Mouse (Mus musculus) stomach, embryonic 15.5 days (tissue): ENCODE results near the gene Cd7. TPM values are rescaled to one million over a fixed set of nuclear protein-coding genes. Genes with fewer than 3 reads are reported as not detected.
A peak's percentile ranks its signal among the peaks of the same experiment; 100 is the strongest.
"Not testable (repeated sequence)": the region's sequence is repeated elsewhere in the genome, so short reads cannot be mapped to it uniquely, and the experiment has no call there.

Experiments used
- ATAC-seq: fragments of 200-750 bp; cut with Nextera tagmentation; 2 replicates; pipeline ENCODE4 v1.8.0; 2017; ENCODE audit warnings: low read depth, moderate number of reproducible peaks, moderate TSS enrichment; ENCODE audit not compliant: insufficient read depth, low FRiP score
- H3K27ac ChIP-seq: fragments of 300-500 bp; sonication (generic); 2 replicates; pipeline ENCODE4 v1.5.1; 2015; ENCODE audit warnings: mild to moderate bottlenecking, inconsistent platforms
- H3K27me3 ChIP-seq: fragments of 300-500 bp; sonication (generic); replicated peaks from 2 replicates; pipeline ENCODE4 v1.6.1; 2015; ENCODE audit warnings: inconsistent platforms
- H3K36me3 ChIP-seq: fragments of 300-500 bp; sonication (generic); 2 replicates; pipeline ENCODE4 v1.6.1; 2015; ENCODE audit warnings: inconsistent platforms
- H3K4me1 ChIP-seq: fragments of 300-500 bp; sonication (generic); 2 replicates; pipeline ENCODE4 v1.6.1; 2015; ENCODE audit warnings: inconsistent platforms
- H3K4me2 ChIP-seq: fragments of 300-500 bp; sonication (generic); 2 replicates; pipeline ENCODE4 v1.6.1; 2015; ENCODE audit warnings: mild to moderate bottlenecking, inconsistent platforms
- H3K4me3 ChIP-seq: fragments of 300-500 bp; sonication (generic); replicated peaks from 2 replicates; pipeline ENCODE4 v1.5.1; 2015; ENCODE audit warnings: inconsistent platforms
- H3K9ac ChIP-seq: fragments of 300-500 bp; sonication (generic); 2 replicates; pipeline ENCODE4 v1.6.1; 2015; ENCODE audit warnings: inconsistent platforms
- H3K9me3 ChIP-seq: fragments of 300-500 bp; sonication (generic); 2 replicates; pipeline ENCODE4 v1.6.1; 2016; ENCODE audit warnings: inconsistent platforms
- WGBS: fragments of 180-500 bp; shearing (Covaris S2); methylation state at CpG from one replicate; pipeline ENCODE4 v1.1.7; 2015; 5-methylcytosine and 5-hydroxymethylcytosine counted together
- polyA plus RNA-seq: library from polyadenylated mRNA; unstranded; fragments of >200 nt; fragmentation: Nextera tagmentation; extraction: Ambion mirVana; gene quantifications from 2 replicates; pipeline ENCODE4 v1.2.1, GENCODE M21; 2015

Gene Cd7
- polyA plus RNA-seq, 1 experiment from 2014 or later = 3.3 TPM

GRCm38 (mm10) chr11:121061615-121062014 is 22.4 kb upstream of the Cd7 start:
- Histone ChIP-seq H3K4me1 (no peaks in the 10 kb centered on the region), H3K27ac (peak overlapping the region; percentile 23; the same call in 1 of the 2 replicates), H3K4me3 (no peak overlapping the region), H3K27me3 (no peaks in the 10 kb centered on the region), H3K9me3 (no peaks in the 10 kb centered on the region), H3K36me3 (no peaks in the 10 kb centered on the region), H3K4me2 (no peak overlapping the region), H3K9ac (no peak overlapping the region)
- ATAC-seq = no peak
- 36% methylated on average over 8 of the region's 8 CpGs for WGBS

DNA sequence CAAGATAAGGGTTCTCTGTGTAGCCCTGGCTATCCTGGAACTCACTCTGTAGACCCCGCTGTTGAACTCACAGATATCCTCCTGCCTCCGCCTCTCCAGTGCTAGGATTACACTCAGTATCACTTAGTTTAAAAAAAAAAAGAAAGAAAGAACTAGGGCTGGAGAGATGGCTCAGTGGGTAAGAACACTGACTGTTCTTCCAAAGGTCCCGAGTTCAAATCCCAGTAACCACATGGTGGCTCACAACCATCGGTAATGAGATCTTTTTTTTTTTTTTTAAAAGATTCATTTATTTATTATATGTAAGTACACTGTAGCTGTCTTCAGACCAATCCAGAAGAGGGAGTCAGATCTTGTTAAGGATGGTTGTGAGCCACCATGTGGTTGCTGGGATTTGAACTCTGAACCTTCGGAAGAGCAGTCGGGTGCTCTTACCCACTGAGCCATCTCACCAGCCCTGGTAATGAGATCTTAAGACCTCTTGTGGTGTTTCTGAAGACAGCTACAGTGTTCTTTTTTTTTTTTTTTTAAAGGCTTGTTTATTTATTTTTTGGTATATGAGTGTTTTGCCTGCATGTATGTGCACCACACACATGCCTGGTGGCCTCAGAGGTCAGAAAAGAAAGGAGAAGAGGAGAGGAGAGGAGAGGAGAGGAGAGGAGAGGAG is 21.3 kb upstream of the Cd7 start:
- not testable (repeated sequence) for H3K9me3 ChIP-seq, H3K9ac ChIP-seq, H3K36me3 ChIP-seq, H3K27me3 ChIP-seq, H3K4me1 ChIP-seq, H3K27ac ChIP-seq, H3K4me2 ChIP-seq, ATAC-seq, H3K4me3 ChIP-seq
- WGBS = 94% methylated on average over 6 of the region's 6 CpGs

GRCm38 (mm10) chr11:121059471-121059870 is 20.3 kb upstream of the Cd7 start:
- H3K9ac ChIP-seq = no peak overlapping the region
- no peak overlapping the region for H3K27ac ChIP-seq
- ATAC-seq = no peak
- H3K36me3 ChIP-seq = no peaks in the 10 kb centered on the region
- no peak overlapping the region for H3K4me3 ChIP-seq
- no peaks in the 10 kb centered on the region for H3K9me3 ChIP-seq
- H3K4me1 ChIP-seq = peaks cover 3% of the 10 kb centered on the region; the same call in 1 of the 2 replicates
- H3K27me3 ChIP-seq = no peaks in the 10 kb centered on the region
- 86% methylated on average over 4 of the region's 4 CpGs for WGBS
- no peak overlapping the region for H3K4me2 ChIP-seq

DNA sequence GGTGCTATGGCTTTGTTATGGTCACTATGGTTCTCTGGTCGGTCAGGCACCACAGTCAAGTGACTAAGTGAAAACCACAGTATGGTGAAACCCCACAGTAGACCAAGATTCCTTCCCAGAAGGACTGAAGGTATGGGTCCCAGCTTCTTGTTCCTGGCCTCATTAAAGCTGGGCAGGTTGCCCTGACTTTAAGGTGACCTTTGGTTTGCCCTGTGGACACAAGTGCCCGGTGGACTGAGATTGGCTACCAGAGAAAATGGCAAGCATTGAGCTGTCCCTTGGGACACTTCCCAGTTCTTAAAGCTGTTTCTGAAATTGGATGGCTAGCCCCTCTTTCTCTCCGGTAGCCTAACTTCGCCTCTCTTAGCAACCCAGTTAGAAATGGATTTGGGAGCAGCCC is 19.7 kb upstream of the Cd7 start:
- Histone ChIP-seq H3K9me3 (no peaks in the 10 kb centered on the region), H3K4me3 (no peak overlapping the region), H3K9ac (no peak overlapping the region), H3K36me3 (no peaks in the 10 kb centered on the region), H3K4me1 (peaks cover 3% of the 10 kb centered on the region; the same call in 1 of the 2 replicates), H3K4me2 (no peak overlapping the region), H3K27ac (no peak overlapping the region), H3K27me3 (no peaks in the 10 kb centered on the region)
- no peak for ATAC-seq
- WGBS = 90% methylated on average over 4 of the region's 4 CpGs

GRCm38 (mm10) chr11:121058122-121058521 is 18.9 kb upstream of the Cd7 start:
- Histone ChIP-seq H3K9ac (no peak overlapping the region), H3K4me1 (peaks cover 3% of the 10 kb centered on the region; the same call in 1 of the 2 replicates), H3K27ac (no peak overlapping the region), H3K27me3 (no peaks in the 10 kb centered on the region), H3K4me3 (no peak overlapping the region), H3K36me3 (no peaks in the 10 kb centered on the region), H3K4me2 (no peak overlapping the region), H3K9me3 (no peaks in the 10 kb centered on the region)
- peak; percentile 43; the same call in 1 of the 2 replicates for ATAC-seq
- 68% methylated on average over 5 of the region's 5 CpGs for WGBS

- H3K4me2 ChIP-seq = no peak overlapping the region
- ATAC-seq = peak; percentile 54
- no peaks in the 10 kb centered on the region for H3K9me3 ChIP-seq
- peaks cover 3% of the 10 kb centered on the region; the same call in 1 of the 2 replicates for H3K4me1 ChIP-seq
- no peaks in the 10 kb centered on the region for H3K27me3 ChIP-seq
- no peak overlapping the region for H3K4me3 ChIP-seq
- no peak overlapping the region for H3K9ac ChIP-seq
- H3K36me3 ChIP-seq = no peaks in the 10 kb centered on the region
- H3K27ac ChIP-seq = no peak overlapping the region; the same call in 1 of the 2 replicates
- 47% methylated on average over 7 of the region's 7 CpGs for WGBS
Observed at GRCm38 (mm10) chr11:121056536-121057236, 17.5 kb upstream of the Cd7 start.

DNA sequence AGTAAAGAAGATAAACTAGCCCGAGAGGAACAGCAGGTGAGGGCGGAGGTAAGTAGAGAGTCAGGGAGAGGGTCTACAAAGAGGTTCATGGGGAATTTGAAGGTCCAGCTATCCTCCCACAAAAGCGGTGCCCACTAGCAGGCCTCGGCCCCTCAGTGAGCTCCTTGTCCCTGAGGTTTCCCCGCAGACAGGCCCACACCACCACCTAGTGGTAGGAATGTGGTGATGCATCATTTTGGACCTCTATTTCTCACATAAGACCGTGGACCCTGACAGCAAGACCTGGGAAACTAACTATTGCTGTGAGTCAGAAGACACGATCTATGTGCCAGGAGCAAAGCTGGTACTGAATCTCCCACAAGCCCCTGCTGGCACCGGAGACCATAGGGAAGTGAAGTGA is 14.3 kb upstream of the Cd7 start:
- peaks cover 3% of the 10 kb centered on the region; the same call in 1 of the 2 replicates for H3K4me1 ChIP-seq
- no peaks in the 10 kb centered on the region for H3K27me3 ChIP-seq
- ATAC-seq = 0 out of 2 replicates have a peak, but pooled peaks have one; percentile 25
- H3K4me3 ChIP-seq = no peak overlapping the region
- WGBS = 11% methylated on average over 8 of the region's 8 CpGs
- no peaks in the 10 kb centered on the region for H3K36me3 ChIP-seq
- no peaks in the 10 kb centered on the region for H3K9me3 ChIP-seq
- no peak overlapping the region for H3K9ac ChIP-seq
- no peak overlapping the region for H3K27ac ChIP-seq
- H3K4me2 ChIP-seq = no peak overlapping the region

GRCm38 (mm10) chr11:121052387-121052786 is 13.2 kb upstream of the Cd7 start:
- Histone ChIP-seq H3K36me3 (no peaks in the 10 kb centered on the region), H3K9me3 (no peaks in the 10 kb centered on the region), H3K9ac (no peak overlapping the region), H3K4me1 (peaks cover 3% of the 10 kb centered on the region; the same call in 1 of the 2 replicates), H3K4me2 (no peak overlapping the region), H3K27ac (no peak overlapping the region), H3K27me3 (no peaks in the 10 kb centered on the region), H3K4me3 (no peak overlapping the region)
- 63% methylated on average over 4 of the region's 4 CpGs for WGBS
- no peak for ATAC-seq

DNA sequence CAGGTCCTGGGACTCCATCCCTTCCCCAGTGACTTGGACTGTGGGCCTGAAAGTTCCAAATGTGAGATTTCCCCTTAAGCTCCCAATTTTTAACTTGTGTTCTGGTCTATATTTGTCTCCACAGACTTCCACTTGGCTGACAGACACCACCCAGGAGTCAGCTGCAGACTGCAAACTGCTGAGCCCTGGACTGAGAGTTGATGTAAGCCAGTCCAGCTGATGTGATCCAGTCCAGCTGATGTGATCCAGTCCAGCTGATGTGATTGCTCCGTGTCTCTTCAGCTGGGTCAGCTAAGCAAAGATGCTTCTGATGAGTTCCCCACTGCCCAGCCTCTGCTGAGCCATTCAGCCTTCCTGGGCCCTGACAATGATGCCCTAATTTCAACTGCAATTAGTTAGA is 12.6 kb upstream of the Cd7 start:
- no peak overlapping the region for H3K4me2 ChIP-seq
- H3K27me3 ChIP-seq = no peaks in the 10 kb centered on the region
- no peaks in the 10 kb centered on the region for H3K9me3 ChIP-seq
- H3K4me1 ChIP-seq = peaks cover 3% of the 10 kb centered on the region; the same call in 1 of the 2 replicates
- 0 out of 2 replicates have a peak, but pooled peaks have one; percentile 31 for ATAC-seq
- H3K4me3 ChIP-seq = no peak overlapping the region
- no peaks in the 10 kb centered on the region for H3K36me3 ChIP-seq
- no peak overlapping the region for H3K9ac ChIP-seq
- WGBS = 29% methylated on average over 1 of the region's 1 CpGs
- no peak overlapping the region for H3K27ac ChIP-seq

DNA sequence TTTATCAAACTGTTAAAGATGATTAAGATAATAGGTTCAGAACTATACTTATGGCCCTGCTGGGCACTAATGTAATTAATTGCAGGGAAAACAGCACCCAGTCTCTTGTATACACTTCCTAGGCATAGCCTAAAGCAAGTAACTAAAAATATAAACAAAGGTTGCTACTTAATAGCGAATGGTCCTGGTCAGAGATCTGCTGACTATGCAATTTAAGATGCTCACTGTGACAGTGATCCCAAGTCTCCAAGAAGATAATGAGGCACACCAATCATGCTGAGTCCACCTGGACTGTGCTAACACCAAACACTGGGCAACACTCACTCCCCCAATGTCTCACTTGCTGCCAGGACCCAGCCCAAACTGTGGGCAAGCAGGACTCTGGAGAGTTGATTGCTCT is 10.6 kb upstream of the Cd7 start:
- no peak overlapping the region for H3K4me2 ChIP-seq
- no peaks in the 10 kb centered on the region for H3K36me3 ChIP-seq
- 54% methylated on average over 1 of the region's 1 CpGs for WGBS
- no peak overlapping the region for H3K4me3 ChIP-seq
- no peak overlapping the region for H3K27ac ChIP-seq
- no peaks in the 10 kb centered on the region for H3K9me3 ChIP-seq
- no peak overlapping the region for H3K9ac ChIP-seq
- ATAC-seq = no peak
- no peaks in the 10 kb centered on the region for H3K4me1 ChIP-seq
- no peaks in the 10 kb centered on the region for H3K27me3 ChIP-seq

GRCm38 (mm10) chr11:121047826-121048399 is 8.7 kb upstream of the Cd7 start:
- Histone ChIP-seq H3K36me3 (no peaks in the 10 kb centered on the region), H3K9me3 (no peaks in the 10 kb centered on the region), H3K27me3 (no peaks in the 10 kb centered on the region), H3K9ac (no peak overlapping the region), H3K27ac (no peak overlapping the region), H3K4me2 (no peak overlapping the region), H3K4me3 (no peak overlapping the region), H3K4me1 (no peaks in the 10 kb centered on the region)
- 56% methylated on average over 2 of the region's 2 CpGs for WGBS
- no peak for ATAC-seq

GRCm38 (mm10) chr11:121045286-121045685 is 6.1 kb upstream of the Cd7 start:
- Histone ChIP-seq H3K4me1 (no peaks in the 10 kb centered on the region), H3K27ac (no peak overlapping the region), H3K36me3 (no peaks in the 10 kb centered on the region), H3K4me2 (no peak overlapping the region), H3K9ac (no peak overlapping the region), H3K27me3 (no peaks in the 10 kb centered on the region), H3K4me3 (no peak overlapping the region), H3K9me3 (no peaks in the 10 kb centered on the region)
- ATAC-seq = no peak
- 61% methylated on average over 1 of the region's 1 CpGs for WGBS
